Mouse (Mus musculus): Measurements from ENCODE around the gene Gm765.
A peak's percentile ranks its signal among the peaks of the same experiment; 100 is the strongest.

The Gm765 gene

DNA sequence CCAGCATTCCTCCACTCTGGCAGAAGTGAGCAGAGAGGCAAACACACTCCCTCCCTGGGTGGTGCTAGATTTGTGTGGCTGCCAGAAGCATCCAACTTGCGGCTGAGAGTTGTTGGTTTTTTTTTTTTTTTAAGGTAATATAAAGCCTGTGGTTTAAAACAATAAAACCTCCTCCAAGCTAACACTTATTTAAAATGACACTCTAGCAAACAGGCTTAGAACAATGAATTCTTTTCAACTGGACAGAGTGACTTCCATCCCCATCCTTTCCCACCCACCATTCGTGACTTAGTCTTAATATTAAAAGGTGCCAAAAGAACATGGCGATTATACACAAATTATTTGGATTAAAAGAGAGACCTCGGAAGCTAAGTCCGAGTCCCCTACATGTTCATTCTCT lies at the start of gene Gm765:
Gm765 (minus strand) TSS at position 101 of the 400 bp plus-strand sequence.
- no peak for DNase-seq (ENCODE audit: low spot score)

DNA sequence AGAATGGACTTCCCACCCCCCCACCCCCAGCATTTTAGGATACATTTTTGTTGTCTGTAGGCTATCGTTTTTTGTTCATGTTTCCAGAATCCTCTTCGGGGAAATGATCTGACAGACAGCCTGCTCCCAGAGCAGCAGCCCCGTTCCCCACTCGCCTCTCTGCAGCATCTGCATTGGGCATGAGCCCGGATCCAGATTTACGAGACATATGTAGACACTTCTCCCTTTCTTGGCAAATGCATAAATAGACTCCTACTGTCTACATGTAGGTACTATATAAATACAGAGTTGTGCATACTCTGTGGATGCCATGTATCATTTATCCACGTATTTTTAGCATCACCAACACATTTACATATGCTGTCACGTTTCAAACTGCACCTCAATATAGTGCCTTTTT lies 42.9 kb upstream of the Gm765 start:
- DNase-seq (ENCODE audit: low spot score) = no peak

DNA sequence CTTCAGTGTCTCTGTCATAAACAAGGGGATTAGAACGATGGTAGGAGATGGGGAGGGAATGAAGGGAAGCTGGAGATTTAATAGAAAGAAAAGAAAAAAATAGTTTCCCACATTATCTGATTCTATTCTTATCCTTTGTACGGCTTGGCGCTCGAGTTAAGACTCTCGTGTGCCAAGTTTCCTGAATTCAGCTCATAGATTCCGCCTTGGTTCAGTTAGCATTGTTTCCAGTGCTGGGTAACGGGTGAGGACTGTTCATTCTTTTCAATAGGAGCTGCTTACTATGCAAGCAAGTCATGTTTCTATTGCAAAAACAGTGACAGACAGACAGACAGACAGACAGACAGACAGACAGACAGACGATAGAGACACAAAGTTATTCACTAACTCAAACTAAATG lies 41.9 kb upstream of the Gm765 start:
- no peak for DNase-seq (ENCODE audit: low spot score)

DNA sequence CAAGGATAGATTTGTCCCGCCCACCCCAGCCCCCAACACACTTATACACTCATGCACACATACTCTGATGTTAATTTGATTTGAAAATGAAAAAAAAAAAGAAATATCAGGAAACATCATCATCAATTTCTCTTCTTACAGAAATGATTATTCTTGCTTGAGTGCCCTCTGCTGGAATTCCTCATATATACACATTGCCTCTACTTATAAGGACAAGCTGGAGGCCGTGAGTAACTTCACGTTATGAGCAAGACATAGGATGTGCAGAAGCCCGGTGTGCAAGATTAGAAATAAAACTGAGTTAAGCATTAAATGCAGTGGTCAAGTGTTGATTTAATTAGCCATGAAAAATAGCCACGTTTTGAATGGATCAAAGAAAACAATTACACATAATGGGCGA lies 40.9 kb upstream of the Gm765 start:
- no peak for DNase-seq (ENCODE audit: low spot score)

DNA sequence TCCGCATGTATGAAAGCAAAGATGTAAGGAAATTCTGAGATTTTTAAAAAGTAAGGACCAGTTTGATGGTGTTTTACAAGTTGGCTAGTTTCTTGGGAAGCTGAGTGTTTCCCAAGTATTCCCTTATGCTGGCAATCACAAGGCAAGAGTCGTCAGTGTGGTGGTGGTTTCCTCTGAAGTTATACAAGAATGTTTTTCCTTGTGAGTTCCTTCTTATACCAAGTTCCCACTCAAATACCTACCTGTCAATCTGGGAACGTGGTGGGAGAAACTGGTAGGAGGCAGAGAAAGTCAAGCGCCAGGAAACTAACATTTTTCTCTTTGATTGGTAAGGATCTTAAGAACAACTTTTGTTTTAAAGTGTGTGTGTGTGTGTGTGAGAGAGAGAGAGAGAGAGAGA lies 23.6 kb upstream of the Gm765 start:
- no peak for DNase-seq (ENCODE audit: low spot score)

DNA sequence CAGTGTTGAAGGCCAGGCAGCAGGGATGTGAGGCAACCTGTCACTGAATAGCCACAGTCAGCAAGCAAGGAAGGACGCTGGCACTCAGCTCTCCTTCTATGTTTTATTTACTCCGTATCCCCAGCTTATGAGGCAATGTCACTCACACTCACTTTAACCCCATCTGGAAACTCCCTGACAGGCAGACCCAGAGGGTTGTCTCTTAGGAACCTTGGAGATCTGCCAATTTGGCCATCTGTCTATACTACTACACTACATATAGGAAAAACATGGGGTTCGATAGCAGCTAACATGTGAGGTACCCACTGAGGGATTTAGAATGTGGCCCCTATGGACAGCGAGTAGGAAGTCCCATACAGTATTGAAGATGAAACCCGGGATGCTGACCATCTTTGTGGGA lies 12.7 kb upstream of the Gm765 start:
- DNase-seq (ENCODE audit: low spot score) = no peak

DNA sequence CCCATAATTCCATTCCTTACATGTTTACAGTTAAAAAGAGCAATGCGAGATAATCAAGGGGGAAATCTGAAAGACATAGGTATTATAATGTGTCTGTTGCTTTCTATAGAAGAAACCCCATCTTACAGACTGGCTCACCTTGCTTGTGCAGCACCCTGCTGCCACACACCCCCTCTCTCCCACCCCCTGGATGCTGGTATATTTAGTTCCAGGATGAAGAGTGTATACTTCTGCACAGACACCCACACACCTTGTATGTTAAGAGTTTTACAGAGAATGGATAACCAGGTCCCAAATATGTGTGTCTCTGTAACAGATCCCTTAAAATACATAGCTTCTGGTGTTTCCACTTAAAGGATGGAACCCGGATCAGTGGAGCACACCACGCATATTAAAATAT lies 10.7 kb upstream of the Gm765 start:
- DNase-seq (ENCODE audit: low spot score) = no peak

DNA sequence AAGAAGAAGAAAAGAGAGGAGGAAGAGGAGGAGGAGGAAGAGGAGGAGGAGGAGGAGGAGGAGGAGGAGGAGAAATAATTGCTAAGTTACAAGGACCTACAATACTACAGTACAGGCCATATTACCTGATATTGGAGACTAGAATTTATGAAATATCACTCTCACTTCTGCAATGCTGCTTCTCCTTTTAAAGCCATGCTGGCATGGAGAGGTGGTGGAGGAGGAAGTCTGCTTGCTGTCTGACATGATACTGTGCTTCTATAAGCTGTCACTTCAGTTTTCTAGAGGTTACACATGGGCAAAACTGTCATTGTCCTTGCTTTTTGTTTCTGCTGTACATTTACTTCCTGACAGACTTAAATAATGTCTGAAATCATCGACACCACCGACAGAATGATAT lies 9.8 kb downstream of the Gm765 start:
- no peak for DNase-seq (ENCODE audit: low spot score)

DNA sequence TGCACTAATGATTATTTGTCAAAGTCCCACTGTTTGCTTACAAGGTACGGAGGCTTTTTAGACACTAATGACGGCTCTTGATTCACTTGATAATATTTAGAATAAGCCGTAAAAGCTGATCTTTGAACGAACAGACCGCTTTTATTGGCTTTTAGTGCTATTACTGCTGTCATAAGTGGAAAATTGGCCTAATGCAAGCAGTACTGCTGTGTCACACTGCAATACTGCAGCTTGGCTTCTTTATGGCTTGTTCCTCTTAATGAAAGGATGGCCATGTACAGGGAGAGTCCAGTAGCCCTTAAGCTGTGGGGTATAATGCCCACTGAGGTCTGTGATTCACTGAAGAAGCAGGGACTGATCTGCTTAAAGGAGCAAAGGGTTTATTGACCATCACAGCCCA lies 30.9 kb downstream of the Gm765 start:
- no peak for DNase-seq (ENCODE audit: low spot score)

DNA sequence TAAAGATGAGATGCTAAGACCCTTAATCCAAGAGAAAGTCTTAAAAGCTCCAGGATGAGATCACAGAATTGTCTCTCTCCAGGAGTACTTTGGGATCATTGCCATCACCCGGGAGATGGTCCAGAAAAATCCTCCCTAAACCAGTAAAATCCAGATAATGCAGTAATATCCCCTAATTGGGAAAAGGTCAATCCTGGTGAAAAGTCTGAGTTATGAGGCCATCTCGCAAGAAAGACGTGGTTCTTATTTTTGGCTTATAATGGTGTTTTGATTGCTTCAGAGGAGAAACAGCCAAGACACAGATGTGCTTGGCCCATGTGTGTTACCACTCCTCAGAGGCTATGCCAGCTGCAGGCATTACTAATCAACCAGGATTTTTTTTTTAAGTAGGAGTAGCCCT lies 34.9 kb downstream of the Gm765 start:
- DNase-seq (ENCODE audit: low spot score) = peak; percentile 6

DNA sequence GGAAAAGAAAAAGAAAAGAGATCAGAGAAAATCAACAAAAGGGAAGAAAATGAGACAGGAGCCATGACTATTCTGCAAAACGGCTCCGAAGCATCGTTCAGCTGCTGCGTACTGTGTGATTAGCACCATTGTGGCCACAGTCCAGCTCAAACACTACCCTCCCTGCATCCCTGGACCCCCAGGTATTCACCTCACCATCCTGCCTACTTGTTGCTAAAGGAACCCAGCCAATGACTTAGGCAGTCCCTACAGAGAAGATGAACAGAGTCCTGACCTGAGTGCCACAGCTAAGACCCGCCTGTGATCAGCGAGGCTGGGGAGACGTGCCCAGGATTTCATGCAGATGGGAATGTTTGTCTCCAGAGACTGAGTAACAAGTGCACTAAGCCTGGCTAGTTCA lies 35.4 kb downstream of the Gm765 start:
- DNase-seq (ENCODE audit: low spot score) = no peak

DNA sequence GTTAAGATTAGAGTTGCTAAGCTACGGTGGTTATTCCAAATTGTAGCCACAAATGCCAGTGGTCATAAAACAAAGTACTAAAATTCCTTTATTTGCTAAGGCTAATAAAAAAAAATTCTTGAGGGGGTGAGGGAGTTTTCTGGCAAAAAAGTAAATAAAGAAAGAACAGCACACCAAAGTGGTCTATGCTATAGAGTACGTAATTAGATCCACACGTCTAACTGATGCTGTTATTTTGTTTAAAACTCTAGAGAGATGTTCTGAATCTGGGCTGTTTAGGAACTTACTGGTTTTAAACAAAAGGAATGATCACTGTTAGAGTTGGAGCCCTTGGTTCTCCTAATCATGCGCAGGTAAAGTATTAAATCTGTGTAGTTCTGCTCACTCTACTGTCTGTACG lies 50.5 kb downstream of the Gm765 start:
- DNase-seq (ENCODE audit: low spot score) = no peak

DNA sequence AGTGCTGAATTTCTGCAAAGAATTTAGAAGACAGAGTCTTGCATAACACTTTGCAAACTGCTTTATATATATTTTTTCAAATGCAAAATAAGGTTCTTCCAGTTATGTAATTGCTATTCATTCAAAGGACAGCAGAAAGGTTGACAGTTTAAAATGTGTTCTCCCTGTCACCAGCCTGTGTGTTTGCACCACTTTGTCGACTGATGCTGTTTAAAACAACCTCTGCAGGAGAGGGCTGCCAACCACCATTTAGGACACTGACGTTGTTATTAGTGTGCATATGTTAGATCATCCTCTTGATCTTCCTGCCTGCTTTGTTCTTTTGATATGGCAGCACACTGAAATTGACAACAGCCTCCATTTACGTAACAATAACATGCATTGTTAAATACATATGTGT lies 54.2 kb downstream of the Gm765 start:
- DNase-seq (ENCODE audit: low spot score) = no peak

DNA sequence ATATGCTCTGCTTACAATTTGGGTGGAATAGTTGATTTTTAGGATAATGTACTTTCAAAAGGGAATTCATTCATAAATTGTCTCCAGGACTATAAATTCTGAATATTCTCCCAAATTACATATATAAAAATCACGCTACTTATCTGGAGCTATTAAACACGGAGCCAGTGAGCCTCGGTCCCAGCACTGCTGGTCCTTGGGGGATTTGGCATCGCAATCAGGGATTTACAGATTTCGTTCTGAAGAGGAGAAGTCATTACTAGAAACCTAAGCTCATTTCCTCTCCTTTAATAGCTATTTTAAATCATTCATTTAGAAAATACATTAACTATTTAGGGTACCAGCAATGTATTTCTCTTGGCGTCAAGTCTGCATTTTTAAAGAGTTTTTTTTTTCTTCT lies 55.0 kb downstream of the Gm765 start:
- no peak for DNase-seq (ENCODE audit: low spot score)

DNA sequence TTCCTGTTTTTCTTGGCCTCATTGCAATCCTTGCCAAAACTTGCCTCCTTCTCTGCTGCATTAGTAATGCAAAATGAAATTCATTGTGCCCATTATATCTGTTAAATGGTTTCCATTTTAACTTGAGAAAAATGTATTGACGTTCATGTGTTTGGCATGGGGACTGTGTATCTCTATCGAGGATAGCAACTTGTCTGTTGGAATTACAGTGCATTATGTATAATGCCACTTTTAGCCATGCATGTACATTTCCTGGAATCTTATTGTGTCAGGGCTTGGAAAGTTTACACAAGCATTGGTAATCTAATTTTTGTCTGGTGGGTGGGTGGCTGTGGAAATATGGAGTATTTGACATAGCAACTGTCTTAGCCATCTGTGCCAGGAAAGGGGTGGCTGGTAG lies 57.4 kb downstream of the Gm765 start:
- no peak for DNase-seq (ENCODE audit: low spot score)

DNA sequence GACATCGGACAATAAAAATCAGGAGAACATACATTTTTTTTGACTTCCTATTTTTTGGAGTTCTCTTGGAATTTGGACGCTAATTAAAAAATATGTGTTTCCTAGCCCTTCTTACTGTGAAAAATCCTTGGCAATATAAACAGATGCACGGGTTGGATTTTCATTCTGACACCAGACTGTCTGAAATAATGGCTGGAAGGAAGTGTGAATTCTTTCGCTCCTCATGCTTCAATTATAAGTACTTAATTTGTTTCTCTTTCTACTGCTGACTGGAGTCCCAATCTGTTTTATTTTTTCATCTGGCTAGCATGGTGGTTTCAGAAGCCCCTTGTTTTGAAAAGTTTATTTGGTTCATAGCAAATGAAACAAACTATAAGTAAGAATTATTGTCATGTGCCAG lies 59.8 kb downstream of the Gm765 start:
- no peak for DNase-seq (ENCODE audit: low spot score)

DNA sequence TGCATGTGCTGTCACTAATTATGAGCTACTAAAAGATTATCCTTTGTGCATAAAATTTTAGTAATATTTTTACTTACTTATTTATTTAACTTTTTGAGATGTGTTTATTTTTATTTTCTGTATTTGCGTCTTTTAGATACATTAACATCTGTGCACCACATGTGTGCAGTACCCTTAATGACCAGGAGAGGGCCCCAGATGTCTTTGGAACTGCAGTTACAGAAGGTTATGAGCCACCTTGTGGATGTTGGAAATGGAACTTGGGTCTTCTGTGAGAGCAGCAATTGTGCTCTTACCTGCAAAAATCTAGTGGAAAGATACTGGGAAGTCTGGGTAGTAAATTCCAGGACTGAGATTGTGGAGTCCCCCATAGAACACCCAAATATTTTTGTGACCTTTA lies 71.0 kb downstream of the Gm765 start:
- DNase-seq (ENCODE audit: low spot score) = no peak

DNA sequence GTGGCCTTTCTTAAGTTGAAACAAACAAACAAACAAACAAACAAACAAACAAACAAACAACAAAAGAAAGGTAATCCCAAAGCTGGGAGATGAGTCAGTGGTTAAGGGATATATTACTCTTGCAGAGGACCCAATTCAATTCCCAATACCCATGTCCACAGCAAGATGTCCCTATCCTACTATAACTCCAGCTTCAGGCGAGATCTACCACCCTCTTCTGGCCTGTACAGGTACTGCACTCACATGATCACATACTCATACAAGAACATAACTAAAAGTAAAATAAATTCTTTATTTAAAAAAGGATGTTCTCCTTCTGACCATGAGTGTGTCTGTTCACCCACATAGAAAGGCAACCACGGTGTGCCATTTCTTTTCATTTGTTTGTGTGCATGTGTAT lies 79.6 kb downstream of the Gm765 start:
- no peak for DNase-seq (ENCODE audit: low spot score)

DNA sequence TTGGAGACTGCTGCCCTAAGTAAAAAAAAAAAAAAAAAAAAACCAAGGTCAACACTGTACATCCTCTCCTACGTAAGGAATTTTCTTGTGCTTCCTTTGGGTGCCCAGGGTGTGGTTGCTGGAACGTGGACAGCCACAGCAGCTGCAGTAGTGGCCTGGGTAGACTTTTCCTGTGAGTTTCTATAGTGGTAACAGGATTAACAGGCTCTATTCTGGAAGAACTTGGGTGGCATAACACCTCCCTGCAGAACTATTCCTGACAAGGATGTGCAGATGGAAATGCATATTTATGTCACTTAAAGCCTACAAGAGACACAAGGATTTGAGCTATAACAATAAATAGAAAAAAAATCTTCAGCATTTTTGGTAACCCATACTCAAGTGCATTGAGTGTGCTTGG lies 83.5 kb downstream of the Gm765 start:
- no peak for DNase-seq (ENCODE audit: low spot score)

DNA sequence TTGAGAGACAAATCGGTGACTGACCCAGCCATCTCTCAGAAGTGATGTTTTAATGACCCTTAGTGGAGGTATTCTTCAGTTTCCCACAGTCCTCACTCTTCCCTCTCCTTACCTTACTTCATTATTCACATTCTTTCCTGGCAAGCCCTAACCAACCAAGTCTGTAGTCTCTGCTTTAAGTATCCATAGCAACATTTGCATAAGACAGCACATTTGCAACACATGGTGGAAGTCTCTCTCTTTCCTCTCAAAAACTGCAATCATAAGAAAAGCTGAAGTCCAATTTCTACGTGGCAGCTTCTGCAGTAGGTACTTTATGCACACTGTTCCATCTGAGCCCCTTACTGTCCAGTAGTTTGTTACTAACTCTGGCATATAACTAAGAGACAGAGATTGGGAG lies 96.1 kb downstream of the Gm765 start:
- DNase-seq (ENCODE audit: low spot score) = no peak

DNA sequence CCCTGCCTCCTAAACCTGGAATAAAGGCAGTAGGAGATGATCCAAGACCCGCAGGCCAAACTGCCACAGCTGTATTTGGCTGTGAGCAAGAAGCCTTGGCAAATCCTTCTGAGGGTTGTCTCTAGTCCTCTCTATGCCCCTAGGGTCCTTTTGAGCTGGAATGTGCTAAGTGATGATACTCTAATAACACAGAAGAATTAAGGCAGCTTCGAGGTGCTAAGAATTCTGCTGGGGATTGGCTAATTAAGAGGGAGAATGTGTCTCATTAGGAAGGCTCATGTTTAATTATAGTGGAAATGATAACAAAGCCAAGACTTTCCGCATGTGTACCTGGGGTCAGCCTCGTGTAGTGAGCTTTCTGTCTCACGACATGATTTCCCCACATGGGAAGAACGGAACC lies 99.4 kb downstream of the Gm765 start:
- no peak for DNase-seq (ENCODE audit: low spot score)

DNA sequence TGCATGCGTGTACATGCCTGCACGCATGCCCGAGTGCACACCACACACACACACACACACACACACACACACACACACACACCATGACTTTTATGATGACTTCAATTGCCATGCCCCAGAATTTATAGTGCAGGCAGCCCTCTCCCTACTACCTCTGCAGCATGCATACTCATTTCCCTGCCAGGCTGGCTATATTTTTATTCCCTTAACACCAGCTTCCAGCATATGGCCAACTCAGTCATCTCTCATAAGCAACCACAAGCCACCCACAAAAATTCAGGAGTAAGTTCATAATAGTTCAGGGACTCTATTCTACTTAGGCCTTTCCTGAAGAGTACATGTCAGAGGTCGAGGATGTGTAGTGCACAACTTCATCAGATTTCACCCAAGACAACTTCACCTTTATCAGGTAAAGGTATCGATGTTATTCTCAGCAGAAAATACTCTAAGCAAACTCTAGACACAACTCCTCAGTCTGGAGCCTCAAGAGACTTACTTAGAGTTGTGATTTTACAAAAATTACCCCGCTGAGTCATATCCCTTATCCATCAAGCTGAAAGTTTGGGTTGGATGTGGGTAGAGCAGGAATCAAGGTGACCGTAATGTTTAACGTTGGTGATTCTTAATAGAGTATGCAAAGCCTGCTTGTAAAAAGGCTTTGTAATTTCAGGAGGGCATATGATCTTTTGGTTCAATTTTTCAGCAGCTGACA lies 101.8 kb downstream of the Gm765 start:
- DNase-seq (ENCODE audit: low spot score) = no peak

DNA sequence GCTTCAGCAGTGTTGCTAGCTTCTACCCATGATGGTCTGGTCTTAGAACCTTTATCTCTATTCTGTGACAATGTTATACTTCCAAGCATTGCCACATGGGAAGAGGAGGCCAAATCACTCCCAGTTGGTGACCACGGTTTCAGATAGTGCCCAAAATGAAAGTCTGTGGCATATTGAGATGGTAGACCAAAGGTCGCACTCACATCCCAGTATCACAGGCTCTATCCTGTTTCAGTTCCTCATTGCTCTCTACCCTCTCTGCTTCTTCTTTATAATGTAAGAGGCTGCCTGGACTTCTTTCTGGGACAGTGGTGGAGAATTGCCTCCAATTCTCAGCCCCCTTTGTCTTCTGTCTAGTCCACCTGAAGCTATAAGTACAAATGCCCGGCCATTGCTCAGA lies 108.5 kb downstream of the Gm765 start:
- no peak for DNase-seq (ENCODE audit: low spot score)

DNA sequence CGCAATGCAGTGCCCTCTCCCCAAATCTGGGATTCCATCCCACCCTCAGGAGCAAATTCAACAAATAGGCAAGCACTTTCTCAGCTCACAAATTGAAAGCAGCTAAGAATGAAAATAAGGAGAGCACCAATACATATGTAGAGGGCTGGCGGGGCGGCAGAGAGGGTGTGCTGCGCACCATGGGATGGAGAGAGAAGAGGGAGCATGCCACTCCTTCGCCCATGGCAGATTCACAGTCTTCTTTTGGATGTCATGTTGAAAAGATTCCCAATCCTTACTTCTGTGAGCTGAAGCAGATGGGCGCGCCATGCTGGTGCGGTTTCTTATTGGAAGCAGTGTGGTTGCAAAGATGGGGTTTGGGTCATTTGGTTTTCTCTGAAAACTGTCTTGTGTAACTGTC lies 118.6 kb downstream of the Gm765 start:
- DNase-seq (ENCODE audit: low spot score) = no peak

DNA sequence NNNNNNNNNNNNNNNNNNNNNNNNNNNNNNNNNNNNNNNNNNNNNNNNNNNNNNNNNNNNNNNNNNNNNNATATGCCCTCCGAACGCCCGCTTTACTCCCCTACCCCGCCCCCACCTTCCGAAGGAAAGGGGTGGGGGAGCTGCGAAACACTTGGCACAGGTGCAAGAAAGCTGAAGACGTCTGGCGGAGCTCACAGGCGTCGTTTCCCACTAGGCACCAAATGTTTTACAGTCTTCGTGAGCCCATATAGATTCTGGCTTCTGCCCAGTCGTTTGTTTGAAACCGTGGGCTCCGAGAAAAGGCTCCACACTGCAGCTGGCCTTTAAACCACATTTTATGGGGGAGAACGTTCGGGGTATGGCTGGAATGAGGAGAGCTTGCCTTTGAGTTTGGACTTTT lies 120.6 kb downstream of the Gm765 start:
- DNase-seq (ENCODE audit: low spot score) = no peak

Data from ovary, adult 18-20 months (tissue).